In genomic region chr11:33570413-33570812, GRCm38 (mm10) we compare ENCODE assay signal across 11 mouse cellular contexts. TPM values are rescaled to one million over a fixed set of nuclear protein-coding genes. Genes with fewer than 3 reads are reported as not detected.
DNase-seq lines count a peak whose midpoint lies in the region; ATAC-seq and TF ChIP-seq lines count a peak whose summit lies in the region.
"Had no signal": no experiment of that assay in that cellular context is flagged by ENCODE, and none has a peak within 500 bp of the region (broad histone marks: within the 10 kb centered on the region; RNA-seq: fewer than 3 reads in every experiment).

No protein-coding gene starts in this region.

- H3K4me2 ChIP-seq in hindbrain, postnatal 0 days (ENCODE audit: low read depth, low read length): no peak overlapping the region
- H3K4me2 ChIP-seq in hindbrain, embryonic 12.5 days (replicated peaks): no peak overlapping the region
- H3K4me2 ChIP-seq in neural tube, embryonic 15.5 days: no peak overlapping the region
- H3K4me2 ChIP-seq in midbrain, embryonic 15.5 days: no peak overlapping the region
- H3K4me2 ChIP-seq: neural tube, embryonic 12.5 days had no signal

- peak; percentile 57 for TF ChIP-seq CTCF in hindbrain, postnatal 0 days (IDR thresholded peaks at IDR 0.05; ENCODE audit: low read depth)
- TF ChIP-seq CTCF in Patski (IDR thresholded peaks at IDR 0.05): peak; percentile 66

- H3K9me3 ChIP-seq in hindbrain, postnatal 0 days (ENCODE audit: low read length): no peaks in the 10 kb centered on the region
- no peaks in the 10 kb centered on the region for H3K9me3 ChIP-seq in hindbrain, embryonic 12.5 days (replicated peaks)
- H3K9me3 ChIP-seq in neural tube, embryonic 15.5 days (replicated peaks): no peaks in the 10 kb centered on the region
- H3K9me3 ChIP-seq in midbrain, embryonic 15.5 days: no peaks in the 10 kb centered on the region
- H3K9me3 ChIP-seq: neural tube, embryonic 12.5 days had no signal

- H3K9ac ChIP-seq in hindbrain, postnatal 0 days (replicated peaks; ENCODE audit: low read length): no peak overlapping the region
- H3K9ac ChIP-seq in hindbrain, embryonic 12.5 days: no peak overlapping the region
- no peak overlapping the region for H3K9ac ChIP-seq in neural tube, embryonic 15.5 days (replicated peaks)
- H3K9ac ChIP-seq in midbrain, embryonic 15.5 days: no peak overlapping the region
- H3K9ac ChIP-seq: liver, embryonic 14.5 days; neural tube, embryonic 12.5 days had no signal

- intact Hi-C loops in left cerebral cortex, postnatal 4 days (cut with DNase I): no loop called here

- peak; percentile 56 for DNase-seq in hindbrain, postnatal 0 days (ENCODE audit: low spot score)
- DNase-seq in 3T3-L1 (ENCODE audit: low read depth, low spot score) (peak; percentile 6), Patski (ENCODE audit: low read depth, low spot score) (no peak)
- peak; percentile 27 for DNase-seq in left cerebral cortex, postnatal 4 days
- DNase-seq: cerebellum, adult 9-11 months had no signal

- no peaks in the 10 kb centered on the region for H3K4me1 ChIP-seq in hindbrain, postnatal 0 days (ENCODE audit: insufficient read depth, low read length)
- H3K4me1 ChIP-seq in hindbrain, embryonic 12.5 days: no peaks in the 10 kb centered on the region
- H3K4me1 ChIP-seq in neural tube, embryonic 15.5 days: no peaks in the 10 kb centered on the region
- no peaks in the 10 kb centered on the region for H3K4me1 ChIP-seq in midbrain, embryonic 15.5 days
- H3K4me1 ChIP-seq: neural tube, embryonic 12.5 days had no signal

- no peaks in the 10 kb centered on the region for H3K36me3 ChIP-seq in hindbrain, postnatal 0 days (ENCODE audit: insufficient read depth, low read length)
- H3K36me3 ChIP-seq in hindbrain, embryonic 12.5 days: no peaks in the 10 kb centered on the region
- H3K36me3 ChIP-seq in neural tube, embryonic 15.5 days: no peaks in the 10 kb centered on the region
- H3K36me3 ChIP-seq in midbrain, embryonic 15.5 days (replicated peaks): no peaks in the 10 kb centered on the region
- H3K36me3 ChIP-seq: neural tube, embryonic 12.5 days had no signal

- CTCF ChIA-PET in Patski (lab: Charles Lee): interaction anchor here (0.7 to 3.8 kb wide), 10 partner anchors 13 to 257 kb away, joined by 3 to 21 read pairs (median 4); no protein-coding TSS in a partner anchor

- H3K4me3 ChIP-seq in hindbrain, postnatal 0 days (ENCODE audit: low read length): no peak overlapping the region
- H3K4me3 ChIP-seq in hindbrain, embryonic 12.5 days: no peak overlapping the region
- H3K4me3 ChIP-seq in neural tube, embryonic 15.5 days (replicated peaks): no peak overlapping the region
- no peak overlapping the region for H3K4me3 ChIP-seq in midbrain, embryonic 15.5 days
- H3K4me3 ChIP-seq: neural tube, embryonic 12.5 days had no signal

- no peak overlapping the region for H3K27ac ChIP-seq in hindbrain, postnatal 0 days
- H3K27ac ChIP-seq in hindbrain, embryonic 12.5 days: no peak overlapping the region
- no peak overlapping the region for H3K27ac ChIP-seq in neural tube, embryonic 15.5 days (replicated peaks)
- no peak overlapping the region for H3K27ac ChIP-seq in midbrain, embryonic 15.5 days
- H3K27ac ChIP-seq: liver, embryonic 14.5 days; neural tube, embryonic 12.5 days had no signal

- no peaks in the 10 kb centered on the region for H3K27me3 ChIP-seq in hindbrain, postnatal 0 days (ENCODE audit: insufficient read depth, low read length)
- H3K27me3 ChIP-seq in hindbrain, embryonic 12.5 days: no peaks in the 10 kb centered on the region
- peaks cover 7% of the 10 kb centered on the region for H3K27me3 ChIP-seq in Patski
- no peaks in the 10 kb centered on the region for H3K27me3 ChIP-seq in neural tube, embryonic 15.5 days (replicated peaks)
- H3K27me3 ChIP-seq in midbrain, embryonic 15.5 days (replicated peaks): no peaks in the 10 kb centered on the region

- in situ Hi-C loops in Patski (cut with MboI; ENCODE audit: low pct_unique_long_range_greater_than_20kb): loop anchor here (5.0 kb wide), 2 partner anchors 42 to 152 kb away; no protein-coding TSS in a partner anchor

- POLR2A ChIA-PET in Patski (lab: Charles Lee): interaction anchor here (1.6 kb wide), 1 partner anchor 44 kb away, joined by 4 read pairs; no protein-coding TSS in a partner anchor

- ATAC-seq in hindbrain, postnatal 0 days: no peak
- no peak for ATAC-seq in hindbrain, embryonic 12.5 days (ENCODE audit: low FRiP score)
- ATAC-seq in Patski: peak; percentile 47
- no peak for ATAC-seq in neural tube, embryonic 15.5 days (ENCODE audit: low FRiP score)
- no peak for ATAC-seq in midbrain, embryonic 15.5 days (replicated peaks)

RNA-seq across cellular contexts. Expression of gene Gabrp, which starts 8.3 kb away (rescaled TPM):
- 0.10 TPM in 1 of 2 replicates, not detected in the other for total RNA-seq in hindbrain, postnatal 0 days (2014; rRNA removed)
- polyA plus RNA-seq in hindbrain, postnatal 0 days (2015; fragmentation: Nextera tagmentation; extraction: Ambion mirVana): not detected in 2 replicates
- polyA plus RNA-seq in hindbrain, embryonic 12.5 days (2016; fragmentation: Nextera tagmentation; extraction: Ambion mirVana): 4.8 and 6.6 TPM in 2 replicates
- 0.03 TPM for polyA plus RNA-seq in Patski (2021)
- total RNA-seq in left cerebral cortex, postnatal 4 days (2021): not detected
- polyA plus RNA-seq in neural tube, embryonic 15.5 days (2015; fragmentation: Nextera tagmentation; extraction: Ambion mirVana): 0.14 TPM in 1 of 2 replicates, not detected in the other
- 0.05 TPM in 1 of 2 replicates, not detected in the other for polyA plus RNA-seq in midbrain, embryonic 15.5 days (2015; fragmentation: Nextera tagmentation; extraction: Ambion mirVana)
- polyA plus RNA-seq: frontal cortex, adult 2 months had no signal

RNA-seq across cellular contexts. Expression of gene D130052B06Rik, which starts 28.7 kb away (rescaled TPM):
- total RNA-seq in hindbrain, postnatal 0 days (2014; rRNA removed): not detected in 2 replicates
- polyA plus RNA-seq in hindbrain, postnatal 0 days (2015; fragmentation: Nextera tagmentation; extraction: Ambion mirVana): not detected in 2 replicates
- 0.12 and 0.26 TPM in 2 replicates for polyA plus RNA-seq in hindbrain, embryonic 12.5 days (2016; fragmentation: Nextera tagmentation; extraction: Ambion mirVana)
- polyA plus RNA-seq in Patski (2021): not detected
- total RNA-seq in left cerebral cortex, postnatal 4 days (2021): not detected
- polyA plus RNA-seq in neural tube, embryonic 15.5 days (2015; fragmentation: Nextera tagmentation; extraction: Ambion mirVana): 0.09 and 0.13 TPM in 2 replicates
- polyA plus RNA-seq in midbrain, embryonic 15.5 days (2015; fragmentation: Nextera tagmentation; extraction: Ambion mirVana): not detected in 2 replicates
- polyA plus RNA-seq: frontal cortex, adult 2 months; liver, embryonic 14.5 days had no signal

RNA-seq across cellular contexts. Expression of gene Ranbp17, which starts 56.9 kb away (rescaled TPM):
- 7.9 and 10.0 TPM in 2 replicates for total RNA-seq in hindbrain, postnatal 0 days (2014; rRNA removed)
- 6.5 and 8.1 TPM in 2 replicates for polyA plus RNA-seq in hindbrain, postnatal 0 days (2015; fragmentation: Nextera tagmentation; extraction: Ambion mirVana)
- 11.9 and 12.2 TPM in 2 replicates for polyA plus RNA-seq in hindbrain, embryonic 12.5 days (2016; fragmentation: Nextera tagmentation; extraction: Ambion mirVana)
- 4.1 TPM for polyA plus RNA-seq in Patski (2021)
- 10 to 100 TPM in 1 of 2 experiments, 1 to 10 TPM in 1; 7.3 to 10.7 TPM for total RNA-seq in left cerebral cortex, postnatal 4 days (2021)
- 9.0 and 9.4 TPM in 2 replicates for polyA plus RNA-seq in neural tube, embryonic 15.5 days (2015; fragmentation: Nextera tagmentation; extraction: Ambion mirVana)
- polyA plus RNA-seq in midbrain, embryonic 15.5 days (2015; fragmentation: Nextera tagmentation; extraction: Ambion mirVana): 6.3 and 6.7 TPM in 2 replicates
